Mouse (Mus musculus) brain, adult 10 weeks (tissue): Measurements from ENCODE around the gene Cd82. TPM values are rescaled to one million over a fixed set of nuclear protein-coding genes. Genes with fewer than 3 reads are reported as not detected.

Experiments used
- polyA plus RNA-seq: library from polyadenylated mRNA; stranded (reverse); fragments of 350-450 nt; fragmentation: Illumina TruSeq; extraction: RNeasy Lipid Tissue Mini Kit (QIAGEN cat#74804); gene quantifications from one replicate; pipeline ENCODE4 v1.2.3, GENCODE M21; 2015; ENCODE audit warnings: low read depth, low replicate concordance

Cd82 gene
- 33.4 TPM for polyA plus RNA-seq

DNA sequence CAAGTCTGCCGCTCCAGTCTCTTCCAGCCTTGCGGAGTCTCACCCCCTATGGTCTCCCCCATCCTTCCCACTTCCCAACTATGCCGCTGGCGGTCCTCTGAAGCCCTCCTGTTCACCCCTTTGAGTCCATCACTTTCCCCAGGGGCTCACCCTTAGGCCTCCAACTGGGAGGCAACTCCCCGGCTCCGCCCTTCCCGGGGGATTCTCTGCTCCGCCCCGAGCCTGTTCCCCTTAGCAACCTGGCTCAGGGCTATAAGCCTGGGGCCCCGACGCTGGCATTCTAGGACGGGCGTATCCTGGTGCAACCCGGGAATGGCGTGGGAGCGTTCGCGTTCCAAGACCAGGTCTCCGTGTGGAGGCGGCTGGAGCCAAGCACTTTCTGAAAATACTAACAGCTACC is at the start of gene Cd82:
Cd82 (minus strand) TSS at position 381 of the 400 bp plus-strand sequence.

Other genes with a start within 250 kb of the Cd82 start
- 4.6 TPM for gene Tspan18, start 128.6 kb downstream of the Cd82 start, polyA plus RNA-seq
- not detected for gene Gm10803, start 97.4 kb upstream of the Cd82 start, polyA plus RNA-seq
- 0.59 TPM for gene Alx4, start 179.2 kb upstream of the Cd82 start, polyA plus RNA-seq